Mouse (Mus musculus) regulatory T cell (primary cell): ENCODE results near the gene Fsd2.

Experiments
- in situ Hi-C: fragments of 300-600 bp; cut with MboI, MseI; formaldehyde crosslinking; loops from one replicate; pipeline ENCODE4 v1.15.1; 2025; ENCODE audit warnings: high pct_unique_total_duplicates

Fsd2 gene

DNA sequence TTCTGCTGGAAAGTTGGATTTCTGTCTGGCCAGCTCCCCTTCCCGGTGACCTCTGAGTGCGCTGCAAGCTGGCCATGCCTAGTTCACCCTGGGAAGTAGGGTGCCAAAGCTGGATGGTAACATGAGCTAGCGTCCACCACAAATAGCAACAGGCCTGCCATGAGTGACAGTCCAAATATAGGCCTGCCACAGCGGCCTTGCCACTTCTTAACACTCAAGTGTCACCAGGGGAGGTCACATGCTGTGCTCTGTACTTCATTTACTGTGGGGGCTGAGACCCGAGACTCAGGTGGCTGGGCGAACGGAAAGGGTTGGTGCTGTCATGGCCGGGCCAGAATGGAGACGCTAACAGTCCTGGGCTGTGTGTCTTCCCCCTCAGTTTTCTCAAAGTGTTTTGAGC lies at the start of gene Fsd2:
Fsd2 (minus strand) TSS at position 53 of the 400 bp plus-strand sequence.
- in situ Hi-C loops, result no loop called here

DNA sequence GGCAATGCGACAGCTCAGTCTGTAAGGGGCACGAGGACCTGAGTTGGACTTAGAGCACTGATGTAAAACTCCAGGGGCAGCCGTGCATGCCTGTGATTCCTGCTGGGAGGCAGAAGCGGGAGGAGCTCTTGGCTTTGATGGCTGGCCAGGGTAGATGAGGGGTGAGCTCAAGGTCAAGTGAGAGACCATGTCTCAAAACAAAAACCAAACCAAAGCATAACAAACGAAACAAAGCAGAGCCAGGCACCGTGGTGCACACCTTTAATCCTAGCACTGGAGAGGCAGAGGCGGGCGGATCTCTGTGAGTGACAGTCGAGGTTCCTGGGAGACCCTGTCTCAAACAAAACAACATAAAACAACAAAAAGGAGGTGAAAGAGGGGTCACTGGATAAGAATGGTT lies 48.3 kb upstream of the Fsd2 start:
- in situ Hi-C loops, result no loop called here

DNA sequence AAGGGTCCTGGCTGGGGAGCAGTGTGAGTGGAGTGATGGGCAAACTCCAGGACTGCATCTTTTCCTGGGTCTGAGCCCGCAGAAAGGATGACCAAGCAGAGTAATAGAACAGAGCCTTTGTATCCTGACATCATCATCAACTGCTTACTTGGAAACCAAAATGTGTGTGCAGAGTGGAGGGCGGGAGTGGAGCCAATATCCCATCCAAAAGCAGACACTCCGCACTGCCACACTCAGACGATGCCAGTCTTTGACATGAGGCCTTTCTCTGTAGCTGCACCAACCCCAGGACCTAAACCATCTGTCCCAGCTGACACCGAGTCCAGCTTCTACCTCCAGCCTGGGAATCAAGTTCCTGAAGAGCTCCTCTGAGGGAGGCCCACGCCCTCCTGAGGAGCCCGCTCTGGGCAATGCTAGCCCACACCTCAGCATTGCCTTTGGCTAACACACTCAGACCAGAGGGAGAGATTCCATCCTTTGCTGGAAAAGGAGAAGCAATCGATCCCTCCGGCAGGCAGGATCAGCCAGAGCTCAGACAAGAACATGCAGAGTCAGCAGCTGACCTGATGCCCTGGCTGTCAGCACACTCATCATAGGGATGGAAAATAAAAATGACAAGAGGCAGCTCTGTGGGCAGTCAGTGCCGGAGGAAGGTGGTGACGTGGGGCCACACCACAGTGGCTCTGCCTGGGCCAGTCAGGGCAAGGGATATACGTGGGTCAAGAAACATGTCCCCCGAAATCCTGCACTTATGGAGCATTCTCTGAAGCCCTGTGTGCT lies 46.3 kb upstream of the Fsd2 start:
- in situ Hi-C loops, result no loop called here

DNA sequence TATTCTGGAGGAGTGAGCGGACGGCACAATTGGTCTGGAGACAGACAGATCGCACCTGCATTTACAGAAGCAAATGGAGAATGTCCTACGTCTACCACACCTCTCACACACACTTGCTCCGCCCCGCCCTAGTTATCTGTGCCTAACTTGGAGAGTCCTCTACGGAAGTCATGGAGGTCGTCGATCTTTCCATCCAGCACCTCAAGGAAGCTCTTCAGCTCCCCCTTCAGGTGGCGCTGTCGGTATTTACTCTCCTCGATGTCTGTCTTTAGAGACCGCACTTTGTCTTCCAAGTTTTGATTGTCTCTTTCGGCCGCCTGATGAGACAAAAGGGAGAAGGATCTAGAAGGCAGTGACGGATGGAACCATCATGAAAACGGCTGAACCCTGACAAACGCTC lies 43.4 kb upstream of the Fsd2 start:
- in situ Hi-C loops, result no loop called here

DNA sequence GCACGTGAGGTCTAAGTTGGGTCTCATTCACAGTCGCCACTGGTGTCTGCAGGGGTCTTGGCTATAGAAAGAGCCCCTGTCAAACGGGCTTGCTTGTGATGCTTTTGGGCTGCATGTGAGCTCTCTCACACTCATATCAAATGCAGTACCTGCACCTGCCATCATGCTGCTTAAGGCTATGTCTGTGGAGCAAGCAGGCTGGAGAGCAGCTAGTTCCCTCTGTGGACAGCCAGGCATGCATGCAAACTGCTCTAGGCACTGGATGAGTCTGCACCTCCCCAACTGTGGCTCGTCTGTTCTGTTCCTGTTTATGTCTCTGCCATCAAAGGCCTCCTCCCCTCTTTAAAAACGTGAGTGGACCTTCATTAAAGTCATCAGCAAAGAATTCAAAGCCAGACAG lies 39.7 kb upstream of the Fsd2 start:
- in situ Hi-C loops, result no loop called here

DNA sequence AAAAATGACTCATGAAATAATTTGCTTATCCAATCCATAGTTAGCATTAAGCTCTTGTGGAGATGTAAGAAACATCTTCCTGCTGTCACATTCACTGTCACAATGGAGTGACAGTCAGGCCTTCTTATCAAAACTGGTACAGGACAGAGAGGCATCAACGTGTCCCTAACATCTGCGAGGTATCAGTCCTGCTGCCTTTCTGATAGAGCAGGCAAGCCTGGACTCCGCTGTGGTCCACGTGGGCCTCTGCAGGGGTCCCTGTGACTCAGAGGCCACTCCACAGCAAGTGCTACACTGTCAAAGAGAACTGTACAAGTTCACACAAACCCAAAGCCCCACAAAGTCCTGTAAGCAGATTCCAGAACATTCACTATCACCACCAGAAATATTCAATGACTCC lies 38.7 kb upstream of the Fsd2 start:
- in situ Hi-C loops, result no loop called here

DNA sequence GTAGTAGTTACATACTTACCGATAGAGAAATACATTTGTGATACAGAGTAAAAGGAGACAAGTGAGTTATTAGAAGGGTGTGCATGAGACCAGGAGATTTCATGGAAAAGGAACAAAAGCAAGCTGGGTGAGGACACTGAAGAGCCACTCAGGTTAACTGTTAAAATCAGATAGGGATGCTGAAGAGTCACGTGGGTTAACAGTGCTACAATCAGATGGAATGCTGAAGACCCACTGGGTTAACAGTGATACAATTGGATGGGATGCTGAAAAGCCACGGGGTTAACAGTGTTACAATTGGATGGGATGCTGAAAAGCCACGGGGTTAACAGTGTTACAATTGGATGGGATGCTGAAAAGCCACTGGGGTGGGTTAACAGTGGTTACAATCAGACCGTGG lies 38.2 kb upstream of the Fsd2 start:
- in situ Hi-C loops, result no loop called here

DNA sequence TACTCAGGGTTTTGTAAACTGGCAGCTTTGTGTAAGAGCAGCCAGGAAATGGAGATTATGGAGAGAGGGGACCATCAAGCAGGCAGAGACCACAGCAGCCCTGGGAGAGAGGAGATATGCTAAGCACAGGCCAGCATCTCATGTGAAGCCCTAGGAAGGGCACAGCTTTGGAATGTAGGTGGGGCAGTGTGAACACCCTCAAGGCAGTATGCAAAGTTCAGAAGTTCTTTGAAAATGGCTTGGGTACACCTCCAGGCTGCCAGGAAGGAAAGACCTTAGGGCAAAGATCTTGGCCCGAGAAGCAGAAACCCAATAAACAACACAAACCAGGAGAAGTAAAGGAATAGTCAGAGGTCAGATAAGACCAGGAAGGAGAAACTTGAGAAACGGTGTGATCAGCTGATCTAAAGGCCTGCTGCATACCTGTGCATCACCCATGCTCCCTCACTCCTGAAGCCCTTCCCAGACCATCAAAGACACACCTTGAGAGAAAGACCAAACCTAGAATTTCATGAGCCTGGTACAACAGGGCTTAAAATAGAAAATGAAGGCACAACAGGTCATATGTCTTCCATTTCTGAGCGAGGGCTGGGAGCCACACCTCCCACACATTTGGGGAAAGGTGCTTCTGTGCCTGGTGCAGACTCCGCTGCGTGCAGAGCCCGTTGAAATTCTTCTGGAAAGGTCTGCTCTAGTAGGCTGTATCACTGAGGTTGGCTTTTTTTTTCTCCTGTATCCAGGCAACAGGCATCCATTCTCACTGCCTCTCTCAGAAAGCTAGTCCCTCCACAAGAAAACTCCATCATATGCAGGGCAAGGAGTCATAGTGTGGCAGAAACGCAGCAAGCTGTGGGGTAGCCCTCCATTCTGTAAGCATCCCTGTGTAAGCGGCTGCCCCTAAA lies 32.9 kb upstream of the Fsd2 start:
- in situ Hi-C loops, result no loop called here

DNA sequence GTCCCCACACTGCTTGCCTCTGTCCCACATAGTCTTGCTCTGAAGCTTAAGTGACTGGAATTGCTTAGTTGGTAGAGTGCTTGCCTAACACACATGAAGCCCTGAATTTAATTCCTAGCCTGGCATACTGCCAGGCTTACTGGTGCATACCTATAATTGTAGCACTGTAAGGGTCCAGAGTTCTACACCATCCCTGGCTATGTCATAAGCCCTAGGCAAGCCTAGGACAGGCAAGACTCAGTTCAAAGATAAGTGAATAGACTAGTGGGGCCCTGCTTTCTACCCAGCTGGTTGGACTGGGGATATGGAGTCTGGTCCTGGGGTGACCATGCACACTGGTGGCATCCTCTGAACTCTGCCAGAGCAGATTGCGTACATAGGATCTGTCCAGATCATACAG lies 30.9 kb upstream of the Fsd2 start:
- in situ Hi-C loops, result no loop called here

DNA sequence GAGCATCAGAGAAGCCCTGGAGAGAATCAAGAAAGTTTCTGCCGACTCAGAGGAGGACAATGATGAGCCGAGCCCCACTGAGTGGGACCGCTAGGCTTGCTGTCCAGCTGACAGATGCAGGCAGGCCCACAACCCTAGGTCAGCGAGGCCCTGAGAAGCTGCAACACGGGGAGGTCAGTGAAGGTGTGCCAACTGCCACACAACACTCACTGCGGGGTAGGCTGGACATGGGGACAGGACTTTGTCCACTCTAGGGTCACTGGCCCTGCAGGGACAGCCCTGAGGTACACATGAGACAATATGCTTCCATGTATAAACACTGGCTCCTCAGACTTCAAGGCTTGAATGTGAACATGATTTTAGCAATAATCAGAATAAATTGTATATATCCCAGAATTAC lies 29.3 kb upstream of the Fsd2 start:
- in situ Hi-C loops, result no loop called here

DNA sequence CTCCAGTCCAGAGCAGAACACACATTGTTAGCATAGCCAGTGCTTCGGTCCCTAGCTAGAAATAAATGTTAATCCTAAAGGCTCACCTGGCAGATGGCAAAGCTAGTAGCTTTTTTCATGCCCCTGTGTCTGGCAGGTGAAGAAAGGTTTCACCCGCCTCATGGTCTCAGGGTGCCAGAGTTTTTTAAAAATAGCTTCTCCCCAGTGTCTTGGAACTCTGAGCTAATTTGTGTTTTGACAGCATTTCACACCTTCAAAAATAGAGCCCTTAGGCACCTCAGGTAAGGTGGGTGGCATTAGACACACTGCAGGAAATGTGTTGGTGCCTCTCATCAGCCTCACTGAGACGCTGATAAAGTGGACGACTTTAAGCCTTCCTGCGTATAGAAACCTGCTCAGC lies 28.3 kb upstream of the Fsd2 start:
- in situ Hi-C loops, result no loop called here

DNA sequence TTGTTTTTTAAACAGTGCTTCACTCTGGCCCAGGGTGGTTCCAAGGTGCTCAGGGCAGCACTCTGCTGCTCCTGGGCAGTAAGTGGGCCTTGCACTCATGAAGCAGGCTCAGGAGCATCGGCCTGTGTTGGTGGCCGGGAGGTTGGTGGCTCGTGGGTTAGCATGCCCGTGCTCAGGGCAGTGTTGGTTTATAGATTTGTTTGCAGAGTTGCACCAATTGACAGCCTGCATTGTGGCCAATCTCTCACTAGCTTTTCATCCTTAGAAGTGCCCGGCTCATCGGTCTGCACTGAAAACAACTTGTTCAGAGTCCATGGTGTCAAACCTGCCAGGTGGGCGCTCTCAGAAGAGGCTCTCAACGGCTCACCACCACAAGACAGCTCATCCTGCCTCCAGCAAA lies 26.6 kb upstream of the Fsd2 start:
- in situ Hi-C loops, result no loop called here

DNA sequence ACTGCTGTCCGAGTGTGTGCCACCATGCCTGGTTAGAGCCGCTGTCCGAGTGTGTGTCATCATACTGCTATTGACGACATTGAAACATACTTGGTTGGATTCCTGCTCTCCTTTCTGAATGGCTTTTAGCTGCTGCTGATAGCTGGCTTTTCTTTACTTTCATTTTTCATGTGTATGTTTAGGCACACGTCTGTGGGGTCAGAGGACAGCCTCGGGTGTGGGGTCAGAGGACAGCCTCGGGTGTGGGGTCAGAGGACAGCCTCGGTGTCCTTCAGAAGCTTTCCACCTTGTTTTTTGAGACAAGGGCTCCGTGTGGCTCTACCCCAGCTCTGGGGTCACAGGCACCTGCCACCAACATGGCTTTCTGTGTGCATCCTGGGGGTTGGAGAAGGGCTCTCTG lies 25.9 kb upstream of the Fsd2 start:
- in situ Hi-C loops, result no loop called here

DNA sequence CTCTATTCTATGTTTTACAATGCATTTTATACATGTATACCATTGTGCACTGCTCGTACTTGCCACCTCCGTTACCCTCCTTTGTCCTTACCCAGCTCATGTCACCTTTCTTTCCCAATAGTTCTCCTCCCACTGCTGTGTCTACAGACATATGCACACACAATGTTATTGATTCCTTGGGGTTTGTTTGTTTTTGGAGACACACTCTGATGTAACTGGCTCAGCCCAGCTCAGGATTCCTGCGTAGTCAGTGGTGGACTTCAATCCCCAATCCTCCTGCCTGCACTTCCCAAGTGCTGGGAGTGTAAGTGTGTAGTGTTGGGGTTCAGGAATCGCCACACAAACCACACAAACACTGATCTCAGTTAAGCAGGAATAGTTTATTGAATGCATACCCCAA lies 20.5 kb upstream of the Fsd2 start:
- in situ Hi-C loops, result no loop called here

DNA sequence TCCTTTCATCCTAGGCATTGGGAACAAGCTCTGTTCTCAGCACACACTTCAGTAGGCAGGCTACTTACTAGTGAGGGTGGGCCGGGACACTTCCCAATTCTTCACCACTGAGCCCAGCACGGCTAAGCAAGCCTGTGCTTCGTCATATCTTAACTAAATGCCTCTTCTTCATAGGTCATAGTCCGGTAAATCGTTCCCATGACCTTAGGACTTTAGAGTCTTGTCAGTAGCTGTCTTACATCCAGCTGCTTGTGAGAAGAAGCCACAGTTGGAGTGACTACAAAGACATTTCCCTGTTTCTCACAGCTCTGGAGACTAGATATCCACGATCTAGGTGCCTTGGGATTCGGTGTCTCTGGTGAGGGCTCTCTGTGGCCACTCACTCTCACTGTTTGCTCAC lies 18.6 kb upstream of the Fsd2 start:
- in situ Hi-C loops, result no loop called here

DNA sequence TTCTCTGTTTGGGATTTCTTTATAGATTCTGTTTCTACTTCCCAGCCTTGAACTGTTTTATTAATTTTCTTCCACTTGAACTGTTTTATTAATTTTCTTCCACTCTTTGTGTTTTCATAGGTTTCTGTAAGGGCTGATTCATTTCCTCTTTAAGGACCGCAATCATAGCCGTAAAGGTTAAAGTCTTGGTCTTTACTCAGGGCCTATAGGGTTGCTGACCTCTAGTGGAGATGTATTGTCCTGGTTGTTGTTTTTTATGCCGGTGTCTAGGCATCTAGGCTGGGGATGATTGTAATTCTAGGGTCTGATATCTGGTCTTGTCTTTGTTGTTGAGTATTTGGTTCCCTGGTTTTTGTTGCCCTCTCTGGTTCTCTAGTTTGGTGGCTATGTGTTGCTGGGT lies 16.8 kb upstream of the Fsd2 start:
- in situ Hi-C loops, result no loop called here

DNA sequence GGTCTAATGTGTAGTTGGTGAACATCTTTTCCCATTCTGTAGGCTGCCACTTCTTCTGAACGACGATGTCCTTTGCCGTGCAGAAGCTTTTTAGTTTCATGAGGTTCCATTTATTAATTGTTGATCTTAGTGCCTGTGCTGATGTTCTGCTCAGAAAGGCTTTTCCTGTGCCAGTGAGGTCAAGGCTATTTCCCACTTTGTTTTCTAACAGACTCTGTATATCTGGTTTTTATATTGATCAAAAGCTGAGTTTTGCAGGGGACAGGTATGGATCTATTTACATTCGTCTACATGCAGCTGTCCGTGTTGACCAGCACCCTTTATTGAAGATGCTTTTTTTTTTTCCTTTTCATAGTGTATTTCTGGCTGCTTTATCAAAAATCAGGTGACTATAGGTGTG lies 12.6 kb upstream of the Fsd2 start:
- in situ Hi-C loops, result no loop called here

DNA sequence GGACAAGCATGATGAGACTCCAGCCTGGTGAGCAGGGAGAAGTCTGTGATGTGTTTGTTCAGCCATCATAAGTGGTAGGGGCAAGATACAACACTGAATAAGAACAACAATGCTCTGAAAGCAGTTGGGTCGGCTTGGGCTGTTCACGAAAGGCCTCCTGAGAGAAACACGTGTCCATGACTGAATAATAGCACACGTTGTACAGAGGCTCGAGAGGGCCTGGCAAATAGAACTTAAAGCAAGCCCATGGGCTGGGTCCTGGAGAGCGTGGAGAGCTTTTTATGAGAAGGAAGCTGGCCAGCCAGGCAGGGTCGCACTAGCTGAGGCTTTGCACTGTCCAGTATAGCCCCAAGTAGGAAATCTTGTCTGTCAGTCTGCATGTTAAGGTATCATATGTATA lies 11.7 kb upstream of the Fsd2 start:
- in situ Hi-C loops, result no loop called here

DNA sequence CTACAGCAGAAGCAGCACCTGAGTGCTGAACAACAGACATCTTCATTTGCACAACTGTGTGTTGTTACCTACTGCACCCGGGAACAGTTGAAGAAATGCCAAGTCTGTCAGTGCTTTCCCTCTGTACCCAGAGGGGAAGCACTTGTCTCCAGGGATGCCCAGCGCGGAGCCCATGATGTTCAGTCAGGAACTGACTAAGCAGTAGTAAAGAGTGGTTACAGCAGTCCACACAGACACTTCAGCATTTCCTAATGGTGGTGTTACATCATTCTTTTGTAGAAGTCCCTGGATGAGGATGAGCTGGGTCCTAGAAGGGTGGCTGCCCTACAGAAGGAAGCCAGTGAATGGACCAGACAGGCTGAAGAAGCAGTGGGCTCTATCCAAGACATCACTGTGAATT lies 11.1 kb upstream of the Fsd2 start:
- in situ Hi-C loops, result no loop called here

DNA sequence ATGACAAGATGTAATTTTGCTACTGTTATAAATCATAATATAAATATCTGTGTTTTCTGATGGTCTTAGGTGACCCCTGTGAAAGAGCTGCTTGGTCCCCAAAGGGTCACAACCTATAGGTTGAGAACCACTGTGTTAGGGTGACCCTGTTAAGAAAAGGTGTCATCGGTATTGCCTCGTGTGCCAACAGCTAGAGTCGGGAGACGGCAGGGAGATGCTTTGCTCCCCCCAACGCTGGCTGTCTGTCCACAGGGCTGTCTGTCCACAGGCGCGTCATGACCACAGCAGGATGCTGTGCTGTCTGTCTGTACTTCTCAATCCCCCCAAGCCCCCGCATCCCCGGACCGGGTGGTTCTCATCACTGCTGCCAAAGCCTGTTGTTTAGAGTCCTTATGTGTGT lies 8.9 kb upstream of the Fsd2 start:
- in situ Hi-C loops, result no loop called here

DNA sequence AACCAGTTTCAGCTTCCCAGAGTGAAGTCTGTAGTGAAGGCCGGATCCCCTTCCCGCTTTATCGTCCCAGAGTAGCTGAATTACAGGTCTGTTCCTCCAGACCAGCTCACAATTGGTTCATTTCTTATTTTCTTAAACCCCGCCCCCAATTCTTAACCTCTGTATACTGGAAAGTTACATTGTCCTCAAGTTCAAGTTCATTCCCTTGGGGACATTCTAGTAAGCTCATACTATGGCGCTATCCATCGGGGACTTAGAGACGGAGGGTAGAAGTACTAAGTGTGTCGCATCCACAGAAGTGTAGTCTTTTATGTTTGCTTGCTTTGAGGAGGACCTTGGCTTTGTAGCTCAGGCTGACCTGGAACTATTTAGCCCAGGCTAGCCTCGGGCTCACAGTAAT lies 7.1 kb upstream of the Fsd2 start:
- in situ Hi-C loops, result loop anchor here (5.0 kb wide), 1 partner anchor 47 kb away; no protein-coding TSS in a partner anchor

DNA sequence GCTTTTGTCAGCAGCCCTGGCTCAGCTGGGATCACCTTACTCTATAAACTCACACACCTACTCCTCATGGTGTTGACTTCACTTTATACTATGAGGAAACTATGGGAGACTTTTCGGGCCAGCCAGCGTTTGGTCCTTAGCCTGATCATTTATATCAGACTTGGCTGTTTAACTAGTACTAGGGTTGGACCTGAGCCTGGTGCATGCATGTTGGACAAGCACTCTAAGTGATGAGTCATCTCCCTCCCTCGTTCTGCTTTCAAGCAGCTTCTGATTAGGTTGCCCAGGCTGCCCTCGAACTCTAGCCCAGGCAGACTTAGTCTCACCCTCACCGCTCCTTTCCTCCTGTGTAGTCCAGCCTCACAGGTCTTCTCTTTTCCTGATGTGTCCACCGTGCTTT lies 6.7 kb upstream of the Fsd2 start:
- in situ Hi-C loops, result loop anchor here (5.0 kb wide), 1 partner anchor 46 kb away; no protein-coding TSS in a partner anchor
